Mouse (Mus musculus) lung, postnatal 0 days (tissue): ENCODE data around the gene Calm4. TPM values are rescaled to one million over a fixed set of nuclear protein-coding genes. Genes with fewer than 3 reads are reported as not detected.

Experiments used
- ATAC-seq: fragments of 200-750 bp; cut with Nextera tagmentation; 2 replicates; pipeline ENCODE4 v1.8.0; 2017; ENCODE audit warnings: moderate library complexity
- DNase-seq: peaks from one replicate; pipeline ENCODE4 v3.0.0-alpha.2; 2016; ENCODE audit warnings: low spot score
- H3K27ac ChIP-seq: fragments of 300-500 bp; sonication (generic); 2 replicates; pipeline ENCODE4 v1.5.1; 2014; ENCODE audit warnings: antibody characterized with exemption, mild to moderate bottlenecking, low read length, mixed read lengths
- H3K27me3 ChIP-seq: fragments of 300-500 bp; sonication (generic); replicated peaks from 2 replicates; pipeline ENCODE4 v1.6.1; 2014; ENCODE audit warnings: low read length, mixed read lengths; ENCODE audit not compliant: insufficient read depth
- H3K36me3 ChIP-seq: fragments of 300-500 bp; sonication (generic); 2 replicates; pipeline ENCODE4 v1.6.1; 2014; ENCODE audit warnings: low read length, mixed read lengths; ENCODE audit not compliant: insufficient read depth
- H3K4me1 ChIP-seq: fragments of 300-500 bp; sonication (generic); 2 replicates; pipeline ENCODE4 v1.6.1; 2014; ENCODE audit warnings: antibody characterized with exemption, low read depth, low read length, mixed read lengths; ENCODE audit not compliant: insufficient read depth
- H3K4me2 ChIP-seq: fragments of 300-500 bp; sonication (generic); replicated peaks from 2 replicates; pipeline ENCODE4 v1.6.1; 2014; ENCODE audit warnings: low read depth, mild to moderate bottlenecking, low read length, moderate library complexity, mixed read lengths
- H3K4me3 ChIP-seq: fragments of 300-500 bp; sonication (generic); 2 replicates; pipeline ENCODE4 v1.5.1; 2014; ENCODE audit warnings: low read depth, low read length
- H3K9ac ChIP-seq: fragments of 300-500 bp; sonication (generic); replicated peaks from 2 replicates; pipeline ENCODE4 v1.6.1; 2014; ENCODE audit warnings: low read depth, mild to moderate bottlenecking
- H3K9me3 ChIP-seq: fragments of 300-500 bp; sonication (generic); 2 replicates; pipeline ENCODE4 v1.6.1; 2016; ENCODE audit warnings: low read length, mixed read lengths
- CTCF ChIP-seq: IDR thresholded peaks from 2 replicates; pipeline ENCODE4 v1.5.1; 2016; ENCODE audit warnings: antibody characterized with exemption, mild to moderate bottlenecking
- EP300 ChIP-seq: IDR thresholded peaks from 2 replicates; pipeline ENCODE4 v1.6.1; 2016; ENCODE audit warnings: antibody characterized with exemption, mild to moderate bottlenecking, control low read depth
- WGBS: fragments of 180-500 bp; shearing (Covaris S2); extraction: QIAGEN DNeasy Blood & Tissue Kit; methylation state at CpG from one replicate; pipeline ENCODE4 v1.1.7; 2014; 5-methylcytosine and 5-hydroxymethylcytosine counted together
- polyA plus RNA-seq: library from polyadenylated mRNA; unstranded; fragments of >200 nt; fragmentation: Nextera tagmentation; extraction: Ambion mirVana; gene quantifications from 2 replicates; pipeline ENCODE4 v1.2.1, GENCODE M21; 2015

The Calm4 gene
- polyA plus RNA-seq, 1 experiment from 2014 or later: not detected

- no peaks in the 10 kb centered on the region for H3K4me1 ChIP-seq
- no peak overlapping the region for H3K4me3 ChIP-seq
- no peaks in the 10 kb centered on the region for H3K9me3 ChIP-seq
- ATAC-seq (no peak), DNase-seq (no peak)
- 0 out of 2 replicates have a peak, but pooled peaks cover 4% of the 10 kb centered on the region for H3K36me3 ChIP-seq
- TF ChIP-seq CTCF (no peak), EP300 (no peak)
- H3K4me2 ChIP-seq: no peak overlapping the region
- H3K27ac ChIP-seq: no peak overlapping the region
- H3K9ac ChIP-seq: no peak overlapping the region
- no peaks in the 10 kb centered on the region for H3K27me3 ChIP-seq
- WGBS: 63% methylated on average over 4 of the region's 4 CpGs
Measured at GRCm38 (mm10) chr13:3877679-3878220, 40.2 kb downstream of the Calm4 start.

GRCm38 (mm10) chr13:3886663-3887062, 49.1 kb downstream of the Calm4 start:
- H3K4me1 ChIP-seq: no peaks in the 10 kb centered on the region; the same call in 1 of the 2 replicates
- H3K9ac ChIP-seq: no peak overlapping the region
- no peak overlapping the region for H3K4me3 ChIP-seq
- no peak for TF ChIP-seq EP300
- TF ChIP-seq CTCF: no peak
- no peak overlapping the region for H3K27ac ChIP-seq
- 87% methylated on average over 7 of the region's 7 CpGs for WGBS
- DNase-seq (no peak), ATAC-seq (no peak)
- no peaks in the 10 kb centered on the region for H3K9me3 ChIP-seq
- H3K27me3 ChIP-seq: no peaks in the 10 kb centered on the region
- peaks cover 32% of the 10 kb centered on the region for H3K36me3 ChIP-seq
- H3K4me2 ChIP-seq: no peak overlapping the region

Other genes starting within 250 kb of the Calm4 start
- gene Fam208b, start 226.6 kb upstream of the Calm4 start, polyA plus RNA-seq: 5.9 and 6.3 TPM in 2 replicates
- gene Asb13, start 203.7 kb upstream of the Calm4 start, polyA plus RNA-seq: 6.4 and 7.1 TPM in 2 replicates
- 0.19 and 0.21 TPM in 2 replicates for gene Calml3, start 33.4 kb upstream of the Calm4 start, polyA plus RNA-seq
- not detected in 2 replicates for gene Calm5, start 16.4 kb downstream of the Calm4 start, polyA plus RNA-seq
- 83.7 and 91.5 TPM in 2 replicates for gene Net1, start 80.5 kb downstream of the Calm4 start, polyA plus RNA-seq
- gene Tubal3, start 80.5 kb downstream of the Calm4 start, polyA plus RNA-seq: not detected in 2 replicates
- gene Ucn3, start 107.6 kb downstream of the Calm4 start, polyA plus RNA-seq: not detected in 2 replicates
- 62.8 and 63.7 TPM in 2 replicates for gene Akr1c14, start 211.3 kb downstream of the Calm4 start, polyA plus RNA-seq